Mouse (Mus musculus): ENCODE results near the gene Sult1e1.

The Sult1e1 gene

GRCm38 (mm10) chr5:87591494-87591893 is at the start of gene Sult1e1:
TSS of gene Sult1e1 (minus strand) at chr5:87591594.
- no peak for DNase-seq (ENCODE audit: low read depth)

- DNase-seq (ENCODE audit: low read depth) = no peak
Observed at GRCm38 (mm10) chr5:87622681-87623080, 31.3 kb upstream of the Sult1e1 start.

GRCm38 (mm10) chr5:87615128-87615390 is 23.7 kb upstream of the Sult1e1 start:
- DNase-seq (ENCODE audit: low read depth) = no peak

GRCm38 (mm10) chr5:87614364-87615127 is 23.2 kb upstream of the Sult1e1 start:
- no peak for DNase-seq (ENCODE audit: low read depth)

GRCm38 (mm10) chr5:87601018-87601417 is 9.6 kb upstream of the Sult1e1 start:
- DNase-seq (ENCODE audit: low read depth) = no peak

GRCm38 (mm10) chr5:87597891-87598290 is 6.5 kb upstream of the Sult1e1 start:
- DNase-seq (ENCODE audit: low read depth) = no peak

- DNase-seq (ENCODE audit: low read depth) = no peak
Observed at GRCm38 (mm10) chr5:87589916-87590315, 1.5 kb downstream of the Sult1e1 start.

- no peak for DNase-seq (ENCODE audit: low read depth)
Observed at GRCm38 (mm10) chr5:87580389-87580788, 11.0 kb downstream of the Sult1e1 start.

- DNase-seq (ENCODE audit: low read depth) = no peak
Observed at GRCm38 (mm10) chr5:87574174-87574573, 17.2 kb downstream of the Sult1e1 start.

GRCm38 (mm10) chr5:87573490-87573889 is 17.9 kb downstream of the Sult1e1 start:
- DNase-seq (ENCODE audit: low read depth) = no peak

GRCm38 (mm10) chr5:87572781-87573180 is 18.6 kb downstream of the Sult1e1 start:
- DNase-seq (ENCODE audit: low read depth) = no peak

GRCm38 (mm10) chr5:87568845-87569244 is 22.5 kb downstream of the Sult1e1 start, which contains the start of gene Sult1d1:
TSS of gene Sult1d1 (minus strand) at chr5:87569027.
- no peak for DNase-seq (ENCODE audit: low read depth)

- DNase-seq (ENCODE audit: low read depth) = no peak
Observed at GRCm38 (mm10) chr5:87567306-87567705, 24.1 kb downstream of the Sult1e1 start.

- no peak for DNase-seq (ENCODE audit: low read depth)
Observed at GRCm38 (mm10) chr5:87562966-87563365, 28.4 kb downstream of the Sult1e1 start.

GRCm38 (mm10) chr5:87562526-87562925 is 28.9 kb downstream of the Sult1e1 start:
- no peak for DNase-seq (ENCODE audit: low read depth)

- no peak for DNase-seq (ENCODE audit: low read depth)
Observed at GRCm38 (mm10) chr5:87560145-87560544, 31.2 kb downstream of the Sult1e1 start.

GRCm38 (mm10) chr5:87550935-87551334 is 40.5 kb downstream of the Sult1e1 start:
- DNase-seq (ENCODE audit: low read depth) = no peak

- DNase-seq (ENCODE audit: low read depth) = no peak
Observed at GRCm38 (mm10) chr5:87538111-87538510, 53.3 kb downstream of the Sult1e1 start, which contains the start of gene Sult1b1. TSS of gene Sult1b1 (minus strand) at chr5:87538195.

GRCm38 (mm10) chr5:87535994-87536644 is 55.3 kb downstream of the Sult1e1 start:
- no peak for DNase-seq (ENCODE audit: low read depth)

- no peak for DNase-seq (ENCODE audit: low read depth)
Observed at GRCm38 (mm10) chr5:87532288-87532687, 59.1 kb downstream of the Sult1e1 start.

All from naive thymus-derived CD4-positive, alpha-beta T cell, adult 2 months (primary cell).